Mouse (Mus musculus) MEL (cell line): Measurements from ENCODE around the gene Plekhg1. TPM values are rescaled to one million over a fixed set of nuclear protein-coding genes. Genes with fewer than 3 reads are reported as not detected.
A peak's percentile ranks its signal among the peaks of the same experiment; 100 is the strongest.

ENCODE experiments used
- DNase-seq: peaks from one replicate; pipeline ENCODE4 v3.0.0; 2011; ENCODE audit warnings: low read depth, low spot score
- H3K27ac ChIP-seq: 2 replicates; pipeline ENCODE4 v1.5.1; 2012; ENCODE audit warnings: low read depth, mild to moderate bottlenecking, control low read depth, low read length, moderate library complexity; ENCODE audit not compliant: control insufficient read depth
- H3K27me3 ChIP-seq, 2 experiments: fragments of 150-350 bp in 1 of 2; sonication (generic) in 1 of 2; 2 replicates each; pipeline ENCODE4 v1.6.1; 2012; ENCODE audit warnings: low read length in 2 of 2, mild to moderate bottlenecking in 2 of 2, improper control_type of control experiment in 1 of 2, moderate library complexity in 1 of 2; ENCODE audit not compliant: insufficient read depth in 2 of 2, control insufficient read depth in 1 of 2
- H3K36me3 ChIP-seq, 2 experiments: 2 replicates each; pipeline ENCODE4 v1.6.1; 2012 to 2014; ENCODE audit warnings: low read length in 2 of 2, improper control_type of control experiment in 1 of 2, inconsistent platforms in 1 of 2, mild to moderate bottlenecking in 1 of 2; ENCODE audit not compliant: insufficient read depth in 2 of 2, control insufficient read depth in 1 of 2
- H3K4me1 ChIP-seq, 2 experiments: fragments of 150-350 bp in 1 of 2; sonication (generic) in 1 of 2; 2 replicates each; pipeline ENCODE4 v1.6.1; 2012; ENCODE audit warnings: low read length in 2 of 2, improper control_type of control experiment in 1 of 2, mild to moderate bottlenecking in 1 of 2; ENCODE audit not compliant: insufficient read depth in 2 of 2, control insufficient read depth in 1 of 2
- H3K4me3 ChIP-seq, 2 experiments: fragments of 150-350 bp in 1 of 2; sonication (generic) in 1 of 2; 2 replicates each; pipeline ENCODE4 v1.5.1; 2012; ENCODE audit warnings: low read depth in 2 of 2, low read length in 2 of 2, mild to moderate bottlenecking in 2 of 2, moderate library complexity in 2 of 2, control low read depth in 1 of 2, improper control_type of control experiment in 1 of 2; ENCODE audit not compliant: control insufficient read depth in 1 of 2, insufficient read depth in 1 of 2
- H3K79me2 ChIP-seq: 2 replicates; pipeline ENCODE4 v1.6.1; 2012; ENCODE audit warnings: mild to moderate bottlenecking, low read length, moderate library complexity; ENCODE audit not compliant: control insufficient read depth, poor library complexity, insufficient read depth
- H3K9ac ChIP-seq: 2 replicates; pipeline ENCODE4 v1.6.1; 2012; ENCODE audit warnings: low read depth, mild to moderate bottlenecking, control low read depth, low read length, moderate library complexity; ENCODE audit not compliant: control insufficient read depth, poor library complexity, severe bottlenecking
- H3K9me3 ChIP-seq: fragments of 150-350 bp; sonication (generic); replicated peaks from 2 replicates; pipeline ENCODE4 v1.6.1; 2012; ENCODE audit warnings: mild to moderate bottlenecking, low read length, improper control_type of control experiment, moderate library complexity; ENCODE audit not compliant: insufficient read depth
- CHD1 ChIP-seq: IDR thresholded peaks from 2 replicates; pipeline ENCODE4 v1.6.1; 2012; ENCODE audit warnings: low read depth, mild to moderate bottlenecking, inconsistent platforms, low read length, improper control_type of control experiment
- EP300 ChIP-seq, 2 experiments: IDR thresholded peaks; 2 replicates each; pipeline ENCODE4 v1.6.1; 2011; ENCODE audit warnings: improper control_type of control experiment in 2 of 2, low read length in 2 of 2, low read depth in 1 of 2, mild to moderate bottlenecking in 1 of 2
- ETS1 ChIP-seq: IDR thresholded peaks from 2 replicates; pipeline ENCODE4 v1.6.1; 2012; ENCODE audit warnings: low read depth, mild to moderate bottlenecking, inconsistent platforms, low read length, improper control_type of control experiment, moderate library complexity
- GATA1 ChIP-seq: IDR thresholded peaks from 2 replicates; pipeline ENCODE4 v1.6.1; 2011; ENCODE audit warnings: low read depth, low read length, improper control_type of control experiment
- KAT2A ChIP-seq: conservative IDR thresholded peaks from 2 replicates; pipeline ENCODE4 v1.6.1; 2012; ENCODE audit warnings: low read depth, low read length, improper control_type of control experiment, inconsistent platforms
- MAFK ChIP-seq: IDR thresholded peaks from 2 replicates; pipeline ENCODE4 v1.6.1; 2011; ENCODE audit warnings: low read depth, mild to moderate bottlenecking, low read length, improper control_type of control experiment, borderline replicate concordance
- MAZ ChIP-seq: IDR thresholded peaks from 2 replicates; pipeline ENCODE4 v1.6.1; 2012; ENCODE audit warnings: low read depth, mild to moderate bottlenecking, inconsistent platforms, low read length, improper control_type of control experiment
- MYC ChIP-seq: IDR thresholded peaks from 2 replicates; pipeline ENCODE4 v1.6.1; 2011; ENCODE audit warnings: low read depth, mild to moderate bottlenecking, low read length, improper control_type of control experiment, moderate library complexity
- POLR2A ChIP-seq, 2 experiments: IDR thresholded peaks; 2 replicates each; pipeline ENCODE4 v1.6.1; 2011 to 2012; ENCODE audit warnings: low read length in 2 of 2, mild to moderate bottlenecking in 2 of 2, control low read depth in 1 of 2, improper control_type of control experiment in 1 of 2, low read depth in 1 of 2, moderate library complexity in 1 of 2; ENCODE audit not compliant: control insufficient read depth in 1 of 2, insufficient read depth in 1 of 2, poor library complexity in 1 of 2
- POLR2AphosphoS2 ChIP-seq: IDR thresholded peaks from 2 replicates; pipeline ENCODE4 v1.6.1; 2011; ENCODE audit warnings: low read length, improper control_type of control experiment
- RAD21 ChIP-seq: IDR thresholded peaks from 2 replicates; pipeline ENCODE4 v1.6.1; 2011; ENCODE audit warnings: mild to moderate bottlenecking, low read depth, low read length, improper control_type of control experiment
- RCOR1 ChIP-seq: IDR thresholded peaks from 2 replicates; pipeline ENCODE4 v1.6.1; 2012; ENCODE audit warnings: low read depth, mild to moderate bottlenecking, inconsistent platforms, low read length, improper control_type of control experiment
- SIN3A ChIP-seq: IDR thresholded peaks from 2 replicates; pipeline ENCODE4 v1.6.1; 2012; ENCODE audit warnings: low read length, improper control_type of control experiment, inconsistent platforms
- SMC3 ChIP-seq: IDR thresholded peaks from 2 replicates; pipeline ENCODE4 v1.6.1; 2011; ENCODE audit warnings: low read depth, low read length, improper control_type of control experiment
- UBTF ChIP-seq: IDR thresholded peaks from 2 replicates; pipeline ENCODE4 v1.6.1; 2012; ENCODE audit warnings: low read depth, mild to moderate bottlenecking, inconsistent platforms, low read length, improper control_type of control experiment, moderate library complexity, borderline replicate concordance; ENCODE audit not compliant: insufficient read depth
- USF1 ChIP-seq: IDR thresholded peaks from 2 replicates; pipeline ENCODE4 v1.6.1; 2014; ENCODE audit warnings: low read depth, mild to moderate bottlenecking, inconsistent platforms, low read length, improper control_type of control experiment, moderate library complexity
- ZKSCAN1 ChIP-seq: IDR thresholded peaks from 2 replicates; pipeline ENCODE4 v1.6.1; 2012; ENCODE audit warnings: low read depth, mild to moderate bottlenecking, inconsistent platforms, low read length, improper control_type of control experiment, moderate library complexity
- polyA plus RNA-seq, 2 experiments: library from polyadenylated mRNA; stranded (reverse) in 1 of 2; unstranded in 1 of 2; fragments of >175 nt in 1 of 2; fragments of >200 nt in 1 of 2; gene quantifications; 2 replicates each; pipeline versions ENCODE4 v1.2.1 to v1.2.4; 2012; ENCODE audit warnings: low replicate concordance in 2 of 2, low read depth in 1 of 2; ENCODE audit not compliant: insufficient read length in 2 of 2, insufficient read depth in 1 of 2, missing spikeins in 1 of 2
- total RNA-seq: library from RNA; depleted of rRNA; stranded (reverse); fragments of 300-350 nt; gene quantifications from 2 replicates; pipeline ENCODE4 v1.2.3, GENCODE M21; 2012

Gene Plekhg1
- total and polyA plus RNA-seq, 3 experiments = 0.01 TPM; not detected in 2

DNA sequence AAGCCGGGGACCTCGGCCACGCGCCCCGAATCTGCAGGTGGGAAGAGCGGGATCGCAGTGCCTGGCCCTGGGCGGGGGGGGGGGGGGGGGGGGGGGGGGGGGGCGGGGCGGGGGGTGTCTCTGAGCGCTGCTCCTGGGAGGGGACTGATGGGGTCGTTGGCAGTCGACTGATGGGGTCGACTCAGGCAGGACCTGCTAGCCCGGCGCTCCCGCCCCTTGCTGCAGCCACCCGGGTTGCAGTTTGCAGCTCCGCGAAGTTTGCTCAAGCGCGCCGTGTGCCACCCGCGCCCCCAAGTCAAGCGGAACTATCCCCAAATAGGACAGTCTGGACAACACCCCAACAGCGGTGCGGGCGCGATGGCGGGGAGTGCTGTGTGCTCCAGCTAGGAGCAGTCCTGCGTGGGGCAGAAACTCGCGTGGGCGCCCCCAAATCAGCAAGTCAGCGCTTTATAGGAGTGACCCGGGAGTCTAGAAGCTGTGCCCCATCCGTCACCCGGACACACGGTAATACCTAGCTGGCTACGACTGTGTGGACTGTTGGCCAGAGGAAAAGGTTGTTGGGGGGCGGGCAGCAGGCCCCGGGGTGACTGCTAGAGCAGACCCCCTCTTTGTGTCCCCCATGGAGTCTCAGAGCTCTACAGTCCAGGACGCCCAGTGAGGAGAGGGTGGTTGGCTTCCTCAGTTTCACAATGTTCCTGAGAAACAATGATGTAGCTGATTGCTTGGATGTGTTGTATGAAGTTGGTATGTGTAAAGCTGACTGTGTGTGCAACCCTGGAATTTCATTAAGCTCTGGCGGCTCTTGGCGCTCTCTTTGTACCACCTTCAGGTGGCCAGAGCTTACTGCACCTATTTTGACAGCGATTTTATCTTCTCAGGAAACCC lies 582 bp downstream of the Plekhg1 start:
- Histone ChIP-seq H3K36me3 (no peaks in the 10 kb centered on the region), H3K27ac (no peak overlapping the region), H3K9me3 (no peaks in the 10 kb centered on the region), H3K4me3 (no peak overlapping the region), H3K4me1 (no peaks in the 10 kb centered on the region), H3K79me2 (no peaks in the 10 kb centered on the region), H3K9ac (no peak overlapping the region), H3K27me3 (no peaks in the 10 kb centered on the region)
- peak; percentile 3 for DNase-seq
- no peak for TF ChIP-seq ZKSCAN1
- TF ChIP-seq EP300 (IDR thresholded peaks at IDR 0.05; ENCODE audit: low read depth in 1 of 2, low read length in 2 of 2) = no peak
- TF ChIP-seq USF1 = no peak
- no peak for TF ChIP-seq KAT2A
- no peak for TF ChIP-seq SMC3
- no peak for TF ChIP-seq MAZ
- no peak for TF ChIP-seq POLR2AphosphoS2
- no peak for TF ChIP-seq RAD21
- TF ChIP-seq UBTF = no peak
- TF ChIP-seq POLR2A (IDR thresholded peaks at IDR 0.05; ENCODE audit: control insufficient read depth in 1 of 2, insufficient read depth in 1 of 2, low read depth in 1 of 2, low read length in 2 of 2, poor library complexity in 1 of 2) = no peak

DNA sequence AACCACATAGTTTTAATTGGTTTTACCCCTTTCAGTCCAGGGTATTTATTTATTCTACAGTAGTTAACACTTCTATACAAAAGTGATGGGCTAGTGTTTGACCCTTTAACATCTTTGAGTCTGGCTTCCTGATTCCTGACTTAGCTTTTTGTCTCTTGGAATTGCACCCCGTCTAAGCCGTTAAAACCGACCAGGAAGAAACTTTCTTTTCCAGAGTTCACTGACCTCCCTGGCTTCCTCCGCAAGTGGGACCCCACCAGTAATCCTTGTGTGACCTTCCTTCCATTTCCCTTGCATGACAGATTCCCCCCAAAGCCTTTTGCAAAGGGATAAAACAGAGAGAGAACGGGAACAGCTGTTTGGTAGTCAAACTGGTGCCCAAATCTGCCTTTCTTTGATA lies 1.6 kb downstream of the Plekhg1 start:
- no peak for DNase-seq

DNA sequence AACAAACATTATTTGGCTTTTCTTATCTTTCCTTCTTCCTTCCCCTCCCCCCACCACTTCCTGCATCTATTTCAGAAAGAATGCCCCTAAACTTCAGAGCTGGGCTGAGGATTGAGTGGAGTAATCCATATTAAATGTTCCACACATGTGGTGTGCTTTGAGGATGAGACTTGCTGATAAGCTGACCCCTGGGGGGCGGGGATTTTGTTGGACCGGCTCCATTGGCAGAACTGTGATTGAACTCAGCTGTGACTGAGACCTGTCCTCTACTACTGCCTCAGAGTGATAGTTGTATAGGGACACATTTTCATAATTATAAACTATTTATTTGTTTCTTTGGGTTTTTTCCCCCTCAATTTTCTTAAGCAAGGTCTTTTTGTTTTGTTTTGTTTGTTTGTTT lies 2.9 kb downstream of the Plekhg1 start:
- Histone ChIP-seq H3K27ac (no peak overlapping the region), H3K36me3 (no peaks in the 10 kb centered on the region), H3K79me2 (no peaks in the 10 kb centered on the region), H3K9ac (no peak overlapping the region), H3K9me3 (no peaks in the 10 kb centered on the region), H3K4me1 (no peaks in the 10 kb centered on the region), H3K4me3 (no peak overlapping the region), H3K27me3 (no peaks in the 10 kb centered on the region)
- DNase-seq = no peak
- TF ChIP-seq GATA1 (no peak), RCOR1 (no peak), MAFK (no peak), MAZ (no peak), EP300 (IDR thresholded peaks at IDR 0.05; ENCODE audit: low read depth in 1 of 2, low read length in 2 of 2) (no peak), UBTF (no peak)

More for the DNA sequence above, 1.6 kb downstream of the Plekhg1 start:
- H3K4me1 ChIP-seq = no peaks in the 10 kb centered on the region
- no peak overlapping the region for H3K4me3 ChIP-seq
- TF ChIP-seq SIN3A (no peak), UBTF (no peak), MYC (no peak), CHD1 (no peak), ETS1 (no peak), MAFK (no peak)
- no peaks in the 10 kb centered on the region for H3K27me3 ChIP-seq
- no peak overlapping the region for H3K9ac ChIP-seq
- no peaks in the 10 kb centered on the region for H3K9me3 ChIP-seq
- H3K79me2 ChIP-seq = no peaks in the 10 kb centered on the region
- H3K36me3 ChIP-seq = no peaks in the 10 kb centered on the region
- H3K27ac ChIP-seq = no peak overlapping the region
